Mouse (Mus musculus) G1E (cell line): Measurements from ENCODE around the gene Adam23. TPM values are rescaled to one million over a fixed set of nuclear protein-coding genes. Genes with fewer than 3 reads are reported as not detected.

ENCODE experiments used
- ATAC-seq: 2 replicates; pipeline ENCODE4 v1.8.0; 2016; ENCODE audit warnings: mild to moderate bottlenecking; ENCODE audit not compliant: insufficient number of reproducible peaks, poor library complexity, low FRiP score, severe bottlenecking; ENCODE audit errors: extremely low read depth
- DNase-seq: peaks from one replicate; pipeline ENCODE4 v3.0.0; 2012; ENCODE audit warnings: low spot score
- H3K27me3 ChIP-seq: 2 replicates; pipeline ENCODE4 v1.6.1; 2012; ENCODE audit warnings: mild to moderate bottlenecking, low read length, inconsistent platforms; ENCODE audit not compliant: insufficient read depth
- H3K36me3 ChIP-seq: replicated peaks from 2 replicates; pipeline ENCODE3; 2012; ENCODE audit warnings: mild to moderate bottlenecking, inconsistent platforms
- H3K4me1 ChIP-seq: 2 replicates; pipeline ENCODE4 v1.6.1; 2012; ENCODE audit warnings: low read depth, low read length, inconsistent platforms, mixed read lengths; ENCODE audit not compliant: insufficient read depth
- H3K4me3 ChIP-seq: 2 replicates; pipeline ENCODE4 v1.5.1; 2012; ENCODE audit warnings: low read depth, mild to moderate bottlenecking, inconsistent platforms, low read length, moderate library complexity, mixed read lengths
- H3K9me3 ChIP-seq: replicated peaks from 2 replicates; pipeline ENCODE4 v1.6.1; 2012; ENCODE audit warnings: inconsistent platforms
- CTCF ChIP-seq: IDR thresholded peaks from 2 replicates; pipeline ENCODE4 v1.5.1; 2012; ENCODE audit warnings: low read depth, low read length, inconsistent platforms, mixed read lengths
- GATA1 ChIP-seq: IDR thresholded peaks from 2 replicates; pipeline ENCODE4 v1.6.1; 2012; ENCODE audit warnings: borderline replicate concordance, low read length, inconsistent platforms, mixed read lengths
- GATA2 ChIP-seq: IDR thresholded peaks from 2 replicates; pipeline ENCODE4 v1.6.1; 2012; ENCODE audit warnings: low read depth, low read length, inconsistent platforms, borderline replicate concordance
- POLR2AphosphoS5 ChIP-seq: IDR thresholded peaks from 2 replicates; pipeline ENCODE4 v1.6.1; 2012; ENCODE audit warnings: low read depth, low read length, inconsistent platforms; ENCODE audit not compliant: insufficient replicate concordance
- TAL1 ChIP-seq: conservative IDR thresholded peaks from 2 replicates; pipeline ENCODE4 v1.6.1; 2012; ENCODE audit warnings: low read depth, low read length, inconsistent platforms, mixed read lengths
- polyA plus RNA-seq: library from polyadenylated mRNA; stranded (reverse); fragments of >175 nt; gene quantifications from 2 replicates; pipeline ENCODE4 v1.2.3, GENCODE M21; 2012
- total RNA-seq, 2 experiments: library from RNA; stranded (forward) in 1 of 2; stranded (reverse) in 1 of 2; fragments of 200-1000 nt in 1 of 2; fragments of >200 nt in 1 of 2; fragmentation: Nextera tagmentation in 1 of 2; gene quantifications; 2 replicates each; pipeline ENCODE4 v1.2.3; 2014 to 2017

The Adam23 gene
- total and polyA plus RNA-seq, 3 experiments: 0.33 TPM; not detected in 2

- peaks cover 2% of the 10 kb centered on the region; the same call in 1 of the 2 replicates for H3K27me3 ChIP-seq
- no peaks in the 10 kb centered on the region for H3K36me3 ChIP-seq
- H3K4me3 ChIP-seq: no peak overlapping the region
- TF ChIP-seq POLR2AphosphoS5 (no peak), CTCF (no peak), GATA2 (no peak), TAL1 (no peak), GATA1 (no peak)
- no peak for DNase-seq
- no peaks in the 10 kb centered on the region for H3K9me3 ChIP-seq
- H3K4me1 ChIP-seq: no peaks in the 10 kb centered on the region
- no peak for ATAC-seq
Observed at GRCm38 (mm10) chr1:63518814-63519213, 73.1 kb downstream of the Adam23 start.

GRCm38 (mm10) chr1:63529901-63530300, 84.2 kb downstream of the Adam23 start:
- H3K4me3 ChIP-seq: no peak overlapping the region
- H3K4me1 ChIP-seq: no peaks in the 10 kb centered on the region
- TF ChIP-seq GATA1 (no peak), POLR2AphosphoS5 (no peak), CTCF (no peak), GATA2 (no peak), TAL1 (no peak)
- ATAC-seq: no peak
- H3K27me3 ChIP-seq: peaks cover 2% of the 10 kb centered on the region; the same call in 1 of the 2 replicates
- H3K9me3 ChIP-seq: no peaks in the 10 kb centered on the region
- no peaks in the 10 kb centered on the region for H3K36me3 ChIP-seq
- no peak for DNase-seq

DNA sequence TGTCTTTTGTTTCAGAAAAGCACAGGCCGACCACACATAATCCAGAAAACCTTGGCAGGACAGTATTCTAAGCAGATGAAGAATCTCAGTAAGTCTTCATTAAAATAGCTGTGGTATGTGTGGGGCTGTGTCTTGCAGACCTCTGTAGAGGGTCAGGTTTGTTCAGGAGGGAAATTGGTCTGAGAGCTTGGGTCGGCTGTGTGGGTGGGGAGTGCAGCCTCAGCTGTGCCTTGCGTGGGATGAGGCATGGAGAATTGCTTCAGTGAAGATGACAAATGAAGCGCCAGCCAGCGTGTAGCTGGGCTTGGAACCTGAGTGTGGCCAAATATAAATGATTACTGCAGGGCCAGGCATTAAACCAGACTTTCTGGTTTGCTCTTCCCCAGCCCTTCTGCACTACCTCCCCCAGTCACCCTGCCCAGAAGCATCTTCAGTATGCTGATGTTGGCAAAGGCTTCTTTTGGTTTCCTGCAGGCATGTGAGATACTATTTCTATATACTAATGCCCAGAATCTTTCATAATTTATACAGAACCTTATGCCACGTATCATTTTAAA, 88.7 kb downstream of the Adam23 start:
- Histone ChIP-seq H3K4me3 (no peak overlapping the region), H3K36me3 (no peaks in the 10 kb centered on the region), H3K27me3 (peaks cover 2% of the 10 kb centered on the region), H3K4me1 (no peaks in the 10 kb centered on the region), H3K9me3 (no peaks in the 10 kb centered on the region)
- no peak for DNase-seq
- TF ChIP-seq GATA2 (no peak), TAL1 (no peak), GATA1 (no peak), POLR2AphosphoS5 (no peak), CTCF (no peak)
- no peak for ATAC-seq

DNA sequence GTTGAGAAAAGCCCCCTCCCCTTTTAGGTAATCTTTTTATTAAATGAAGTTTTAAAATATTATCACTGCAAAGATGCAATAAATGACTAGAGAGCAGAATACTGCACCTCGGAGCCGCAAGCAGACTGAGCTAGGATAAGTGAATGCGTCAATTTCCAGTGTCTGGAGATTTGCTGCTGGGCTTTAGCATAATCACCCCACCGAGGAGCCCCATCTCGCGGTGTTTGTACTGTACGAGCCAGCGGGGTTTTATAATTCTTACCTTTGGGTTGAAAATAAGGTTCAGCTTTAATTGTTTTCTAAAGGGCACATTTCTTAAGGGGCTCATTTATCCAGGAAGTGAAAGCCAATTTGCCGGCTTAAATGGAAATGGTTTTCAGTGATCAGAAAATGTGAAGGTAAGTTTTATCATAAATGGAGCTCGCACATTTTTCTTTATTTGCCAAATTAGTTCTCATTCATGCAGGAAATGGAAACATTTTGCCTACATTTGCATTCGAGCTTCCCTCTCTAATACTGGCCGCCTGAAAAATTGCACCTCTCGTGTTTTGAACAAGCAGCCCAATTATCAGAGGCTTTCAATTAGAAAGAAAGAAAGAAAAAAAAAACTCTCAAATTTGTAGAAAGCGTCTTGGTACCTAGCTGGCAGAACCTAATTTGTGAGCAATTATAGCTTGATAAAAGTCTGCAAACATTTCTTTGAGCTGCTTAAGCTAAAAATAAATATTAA, 94.4 kb downstream of the Adam23 start:
- ATAC-seq: no peak
- H3K9me3 ChIP-seq: no peaks in the 10 kb centered on the region
- H3K4me1 ChIP-seq: no peaks in the 10 kb centered on the region
- no peaks in the 10 kb centered on the region; the same call in 1 of the 2 replicates for H3K27me3 ChIP-seq
- TF ChIP-seq GATA2 (no peak), POLR2AphosphoS5 (no peak), GATA1 (no peak), TAL1 (no peak), CTCF (no peak)
- H3K4me3 ChIP-seq: no peak overlapping the region
- H3K36me3 ChIP-seq: no peaks in the 10 kb centered on the region
- no peak for DNase-seq

DNA sequence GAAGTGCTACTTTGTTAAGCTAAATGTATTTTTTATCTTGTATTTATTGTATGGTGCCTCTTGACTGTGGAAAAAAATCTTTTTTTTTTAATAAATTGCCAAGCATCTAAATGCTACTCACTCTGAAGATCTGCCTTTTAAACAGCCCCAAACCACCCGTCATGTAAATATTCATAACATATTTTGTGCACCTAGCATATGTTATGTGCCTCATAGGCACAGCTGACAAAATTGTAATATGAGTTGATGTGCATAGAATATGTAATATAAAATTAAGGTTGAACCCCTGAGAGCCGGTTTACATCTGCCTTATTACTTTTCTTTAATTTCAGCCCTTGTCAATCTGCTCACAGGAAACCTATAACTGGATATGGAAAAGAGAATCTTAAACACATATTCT, 98.4 kb downstream of the Adam23 start:
- Histone ChIP-seq H3K9me3 (no peaks in the 10 kb centered on the region), H3K4me1 (no peaks in the 10 kb centered on the region), H3K27me3 (peaks cover 6% of the 10 kb centered on the region; the same call in 1 of the 2 replicates), H3K4me3 (no peak overlapping the region), H3K36me3 (no peaks in the 10 kb centered on the region)
- no peak for DNase-seq
- TF ChIP-seq TAL1: no peak
- TF ChIP-seq GATA1: no peak
- no peak for TF ChIP-seq GATA2
- no peak for TF ChIP-seq POLR2AphosphoS5
- no peak for TF ChIP-seq CTCF
- no peak for ATAC-seq

DNA sequence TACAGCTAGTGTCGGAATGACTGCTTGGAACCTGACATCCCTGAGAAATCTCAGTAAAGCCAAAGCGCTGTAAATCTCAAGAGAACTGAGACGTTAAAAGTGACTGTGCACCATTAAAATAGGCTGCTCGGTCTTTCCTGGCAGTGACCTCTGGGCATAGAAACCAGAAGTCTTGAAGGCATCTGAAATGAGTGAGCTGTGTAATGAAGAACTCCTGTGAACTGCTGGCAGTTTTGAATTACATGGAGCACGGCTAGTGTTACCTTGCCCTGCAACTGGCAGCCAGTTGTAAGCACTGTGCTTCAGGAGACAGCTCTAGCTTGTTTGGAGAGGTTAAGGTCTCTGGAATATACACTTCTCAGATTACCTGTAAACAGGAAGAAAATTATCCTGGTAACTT, 107.3 kb downstream of the Adam23 start:
- no peak for DNase-seq
- Histone ChIP-seq H3K27me3 (no peaks in the 10 kb centered on the region), H3K36me3 (no peaks in the 10 kb centered on the region), H3K4me1 (no peaks in the 10 kb centered on the region), H3K4me3 (no peak overlapping the region), H3K9me3 (no peaks in the 10 kb centered on the region)
- TF ChIP-seq GATA1 (no peak), TAL1 (no peak), CTCF (no peak), POLR2AphosphoS5 (no peak)
- no peak for ATAC-seq
